Mouse (Mus musculus): Measurements from ENCODE around the gene Med27. TPM values are rescaled to one million over a fixed set of nuclear protein-coding genes. Genes with fewer than 3 reads are reported as not detected.

Gene Med27
- polyA plus RNA-seq, 1 experiment from 2014 or later, result 40.6 TPM

DNA sequence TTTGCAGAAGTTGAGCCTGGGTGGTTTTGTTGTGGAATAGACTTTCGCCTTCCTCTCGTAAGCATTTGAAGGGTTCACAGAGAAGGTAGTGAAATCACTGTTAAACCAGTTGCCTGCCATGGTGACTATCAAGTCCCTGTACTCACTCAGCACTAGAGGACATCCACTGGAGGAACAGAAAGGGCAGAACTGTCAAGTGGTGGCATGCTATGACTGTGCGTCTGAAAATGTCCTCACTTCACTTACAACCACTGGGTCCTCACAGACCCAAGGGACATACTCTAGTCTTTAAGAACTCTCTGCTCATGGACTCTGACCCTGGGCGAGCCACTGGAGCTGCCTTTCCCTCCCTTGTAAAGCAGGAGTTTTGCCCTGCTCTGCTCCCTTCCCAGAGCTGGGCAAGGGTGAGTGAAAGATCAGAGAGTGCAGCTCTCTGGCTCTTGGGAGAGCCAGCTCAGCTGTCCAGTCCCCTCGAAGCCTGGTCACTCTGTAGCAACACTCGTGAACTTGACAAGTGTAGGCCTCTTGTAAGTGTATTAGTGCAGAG lies 116.5 kb downstream of the Med27 start:
- H3K27ac ChIP-seq (ENCODE audit: low read depth, low read length), result no peak overlapping the region
- H3K4me1 ChIP-seq (ENCODE audit: control insufficient read depth, insufficient read depth, low read length), result peaks cover 18% of the 10 kb centered on the region
- no peak for ATAC-seq (replicated peaks; ENCODE audit: insufficient number of reproducible peaks, low FRiP score, low TSS enrichment)
- H3K9ac ChIP-seq (ENCODE audit: low read depth, low read length), result no peak overlapping the region
- H3K4me3 ChIP-seq (ENCODE audit: low read depth, low read length), result no peak overlapping the region
- no peaks in the 10 kb centered on the region for H3K9me3 ChIP-seq (replicated peaks; ENCODE audit: control insufficient read depth, low read length)
- H3K27me3 ChIP-seq (ENCODE audit: control insufficient read depth, insufficient read depth, low read length), result no peaks in the 10 kb centered on the region
- no peak overlapping the region for H3K4me2 ChIP-seq
- H3K36me3 ChIP-seq (ENCODE audit: control insufficient read depth, insufficient read depth, low read length), result no peaks in the 10 kb centered on the region; the same call in 1 of the 2 replicates
- 49% methylated on average over 6 of the region's 6 CpGs for WGBS (ENCODE audit: insufficient replicate concordance)

DNA sequence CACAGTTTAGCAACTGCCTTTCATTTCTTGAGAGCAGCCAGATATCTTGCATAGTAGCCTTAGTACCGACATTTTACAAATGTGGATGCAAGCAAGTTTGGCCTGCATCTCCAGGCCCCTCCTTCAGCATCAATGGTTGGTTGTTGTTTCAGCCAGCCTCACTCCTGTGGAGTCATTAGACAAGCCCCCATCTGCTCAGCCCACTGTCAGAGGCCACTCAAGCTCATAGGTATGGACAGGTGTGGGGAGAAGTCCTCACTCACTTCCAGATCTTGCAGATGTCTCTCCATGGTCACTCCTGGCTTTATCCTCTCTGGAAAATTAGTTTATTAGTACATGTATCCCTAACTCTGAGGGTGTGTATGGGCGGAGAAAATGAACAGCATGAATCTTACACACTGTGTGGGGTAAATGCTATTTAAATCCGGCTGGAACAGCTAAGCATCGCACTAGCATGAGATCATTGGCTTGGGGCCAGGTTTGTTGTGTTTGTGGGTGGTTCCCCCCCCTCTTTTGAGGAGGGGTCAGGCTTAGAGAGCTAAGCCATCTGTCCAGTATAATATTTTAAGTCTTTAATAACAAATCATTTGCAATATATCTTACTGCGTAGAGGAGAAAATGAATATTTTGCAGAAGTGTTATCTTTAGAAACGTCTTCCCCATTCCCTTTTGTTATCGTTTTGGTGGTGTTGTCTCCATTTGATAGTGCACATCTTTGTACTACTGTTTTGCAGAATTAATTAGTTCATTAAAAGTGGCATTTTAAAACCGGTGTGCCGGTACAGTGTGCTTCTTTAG lies 118.4 kb downstream of the Med27 start:
- Histone ChIP-seq H3K27me3 (ENCODE audit: control insufficient read depth, insufficient read depth, low read length) (no peaks in the 10 kb centered on the region), H3K36me3 (ENCODE audit: control insufficient read depth, insufficient read depth, low read length) (no peaks in the 10 kb centered on the region), H3K4me3 (ENCODE audit: low read depth, low read length) (no peak overlapping the region), H3K27ac (ENCODE audit: low read depth, low read length) (no peak overlapping the region), H3K4me1 (ENCODE audit: control insufficient read depth, insufficient read depth, low read length) (peaks cover 18% of the 10 kb centered on the region), H3K9me3 (replicated peaks; ENCODE audit: control insufficient read depth, low read length) (no peaks in the 10 kb centered on the region), H3K9ac (ENCODE audit: low read depth, low read length) (no peak overlapping the region), H3K4me2 (no peak overlapping the region)
- 81% methylated on average over 9 of the region's 9 CpGs for WGBS (ENCODE audit: insufficient replicate concordance)
- no peak for ATAC-seq (replicated peaks; ENCODE audit: insufficient number of reproducible peaks, low FRiP score, low TSS enrichment)

DNA sequence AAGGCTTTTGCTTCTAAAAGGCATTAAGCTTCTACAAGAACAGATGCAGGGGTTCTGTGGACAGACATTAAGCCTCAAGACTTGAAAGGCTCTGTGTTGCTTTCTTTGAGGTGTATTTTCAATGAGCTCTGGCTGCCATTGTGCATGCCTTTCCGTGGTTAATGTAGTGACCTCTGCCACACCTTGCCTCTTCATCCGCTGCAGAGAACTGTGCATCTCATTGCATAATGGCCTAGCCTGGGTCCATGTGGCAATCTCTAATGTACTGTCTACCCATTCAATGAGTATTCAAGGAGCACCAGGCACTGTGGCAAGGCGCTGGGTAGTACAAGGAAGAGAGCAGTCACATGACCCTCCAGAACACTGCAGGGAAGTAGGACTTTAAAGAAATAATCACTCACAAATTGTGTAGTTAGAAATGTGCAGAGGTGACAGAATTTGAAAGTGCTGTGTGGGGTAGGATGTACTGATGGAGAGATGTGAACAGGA lies 119.1 kb downstream of the Med27 start:
- H3K4me1 ChIP-seq (ENCODE audit: control insufficient read depth, insufficient read depth, low read length), result peaks cover 18% of the 10 kb centered on the region
- no peak overlapping the region for H3K4me2 ChIP-seq
- H3K36me3 ChIP-seq (ENCODE audit: control insufficient read depth, insufficient read depth, low read length), result no peaks in the 10 kb centered on the region
- no peak overlapping the region for H3K27ac ChIP-seq (ENCODE audit: low read depth, low read length)
- 85% methylated on average over 3 of the region's 3 CpGs for WGBS (ENCODE audit: insufficient replicate concordance)
- no peak overlapping the region for H3K9ac ChIP-seq (ENCODE audit: low read depth, low read length)
- no peak for ATAC-seq (replicated peaks; ENCODE audit: insufficient number of reproducible peaks, low FRiP score, low TSS enrichment)
- no peaks in the 10 kb centered on the region for H3K27me3 ChIP-seq (ENCODE audit: control insufficient read depth, insufficient read depth, low read length)
- H3K4me3 ChIP-seq (ENCODE audit: low read depth, low read length), result no peak overlapping the region
- no peaks in the 10 kb centered on the region for H3K9me3 ChIP-seq (replicated peaks; ENCODE audit: control insufficient read depth, low read length)

DNA sequence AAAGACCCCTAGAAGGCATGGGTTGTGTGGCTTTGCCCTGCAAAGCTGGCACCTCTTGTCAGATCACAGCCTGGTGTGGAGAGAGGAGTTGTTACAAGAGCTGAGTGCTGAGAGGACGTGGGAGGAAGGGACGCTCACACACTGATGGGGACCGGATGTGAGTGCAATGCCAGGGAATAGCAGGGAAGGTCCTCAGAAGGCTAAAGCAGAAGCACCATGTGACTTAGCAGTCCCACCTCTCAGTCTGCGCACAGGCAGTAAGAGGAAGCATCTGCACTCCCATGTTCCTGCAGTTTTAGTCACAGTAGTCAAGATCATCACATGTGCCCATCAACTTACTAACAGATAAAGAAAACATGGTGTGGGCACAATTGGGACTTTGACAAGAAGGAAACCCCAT lies 119.8 kb downstream of the Med27 start:
- ATAC-seq (replicated peaks; ENCODE audit: insufficient number of reproducible peaks, low FRiP score, low TSS enrichment), result no peak
- Histone ChIP-seq H3K4me3 (ENCODE audit: low read depth, low read length) (no peak overlapping the region), H3K27me3 (ENCODE audit: control insufficient read depth, insufficient read depth, low read length) (no peaks in the 10 kb centered on the region), H3K9ac (ENCODE audit: low read depth, low read length) (no peak overlapping the region), H3K36me3 (ENCODE audit: control insufficient read depth, insufficient read depth, low read length) (no peaks in the 10 kb centered on the region), H3K9me3 (replicated peaks; ENCODE audit: control insufficient read depth, low read length) (no peaks in the 10 kb centered on the region), H3K4me1 (ENCODE audit: control insufficient read depth, insufficient read depth, low read length) (peaks cover 18% of the 10 kb centered on the region), H3K4me2 (no peak overlapping the region), H3K27ac (ENCODE audit: low read depth, low read length) (no peak overlapping the region)
- WGBS (ENCODE audit: insufficient replicate concordance), result 51% methylated on average over 4 of the region's 4 CpGs

DNA sequence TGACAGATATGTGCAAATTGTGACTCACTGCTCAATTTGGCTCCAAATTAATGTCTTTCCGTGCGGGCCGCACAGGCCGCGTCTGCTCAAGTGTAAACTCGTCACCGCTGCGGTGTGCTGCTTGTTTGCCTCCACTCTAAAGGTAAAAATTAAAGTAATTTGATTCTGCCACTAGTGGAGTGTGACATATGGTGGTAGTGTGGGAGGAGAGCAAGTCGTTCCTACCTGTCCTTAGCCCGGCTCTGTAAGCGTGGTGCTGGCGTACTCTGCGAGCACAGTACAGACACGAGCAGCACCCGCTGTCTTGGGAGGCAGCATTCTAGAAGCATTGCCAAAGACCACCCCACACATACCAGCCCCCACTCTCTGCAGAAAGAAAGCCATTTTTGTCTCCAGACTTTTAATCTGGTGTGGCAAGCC lies 121.9 kb downstream of the Med27 start:
- no peak overlapping the region for H3K27ac ChIP-seq (ENCODE audit: low read depth, low read length)
- no peaks in the 10 kb centered on the region for H3K9me3 ChIP-seq (replicated peaks; ENCODE audit: control insufficient read depth, low read length)
- no peak overlapping the region for H3K4me3 ChIP-seq (ENCODE audit: low read depth, low read length)
- ATAC-seq (replicated peaks; ENCODE audit: insufficient number of reproducible peaks, low FRiP score, low TSS enrichment), result no peak
- WGBS (ENCODE audit: insufficient replicate concordance), result 79% methylated on average over 15 of the region's 15 CpGs
- no peak overlapping the region for H3K4me2 ChIP-seq
- no peaks in the 10 kb centered on the region for H3K27me3 ChIP-seq (ENCODE audit: control insufficient read depth, insufficient read depth, low read length)
- no peaks in the 10 kb centered on the region for H3K36me3 ChIP-seq (ENCODE audit: control insufficient read depth, insufficient read depth, low read length)
- no peak overlapping the region for H3K9ac ChIP-seq (ENCODE audit: low read depth, low read length)
- peaks cover 11% of the 10 kb centered on the region for H3K4me1 ChIP-seq (ENCODE audit: control insufficient read depth, insufficient read depth, low read length)

DNA sequence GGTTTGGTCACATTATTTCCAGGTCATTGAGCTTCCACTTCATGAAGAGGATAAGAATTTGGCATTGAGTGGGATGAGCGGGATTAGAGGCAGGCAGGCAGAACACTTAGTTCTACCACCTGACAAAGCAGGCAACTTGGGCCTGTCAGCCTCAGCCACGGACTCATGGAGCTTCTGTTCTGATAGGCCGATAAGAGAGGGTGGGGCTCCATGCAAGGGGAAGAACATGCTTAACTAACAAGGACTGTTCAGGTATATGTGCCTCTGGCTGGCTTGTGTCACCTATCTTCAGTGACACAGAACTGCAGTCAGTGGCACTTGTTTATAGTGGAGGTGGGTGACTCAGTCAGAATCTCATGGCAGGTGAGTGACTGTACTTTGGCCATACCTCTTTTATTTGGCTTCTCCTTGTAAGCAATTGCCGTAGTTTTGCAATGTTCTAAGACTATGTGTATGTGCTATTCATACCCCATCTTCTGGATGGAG lies 126.4 kb downstream of the Med27 start:
- Histone ChIP-seq H3K9me3 (replicated peaks; ENCODE audit: control insufficient read depth, low read length) (no peaks in the 10 kb centered on the region), H3K27ac (ENCODE audit: low read depth, low read length) (no peak overlapping the region), H3K27me3 (ENCODE audit: control insufficient read depth, insufficient read depth, low read length) (no peaks in the 10 kb centered on the region), H3K36me3 (ENCODE audit: control insufficient read depth, insufficient read depth, low read length) (no peaks in the 10 kb centered on the region), H3K4me2 (no peak overlapping the region), H3K9ac (ENCODE audit: low read depth, low read length) (no peak overlapping the region), H3K4me3 (ENCODE audit: low read depth, low read length) (no peak overlapping the region), H3K4me1 (ENCODE audit: control insufficient read depth, insufficient read depth, low read length) (no peaks in the 10 kb centered on the region)
- WGBS (ENCODE audit: insufficient replicate concordance), result 76% methylated on average over 4 of the region's 4 CpGs
- ATAC-seq (replicated peaks; ENCODE audit: insufficient number of reproducible peaks, low FRiP score, low TSS enrichment), result no peak

DNA sequence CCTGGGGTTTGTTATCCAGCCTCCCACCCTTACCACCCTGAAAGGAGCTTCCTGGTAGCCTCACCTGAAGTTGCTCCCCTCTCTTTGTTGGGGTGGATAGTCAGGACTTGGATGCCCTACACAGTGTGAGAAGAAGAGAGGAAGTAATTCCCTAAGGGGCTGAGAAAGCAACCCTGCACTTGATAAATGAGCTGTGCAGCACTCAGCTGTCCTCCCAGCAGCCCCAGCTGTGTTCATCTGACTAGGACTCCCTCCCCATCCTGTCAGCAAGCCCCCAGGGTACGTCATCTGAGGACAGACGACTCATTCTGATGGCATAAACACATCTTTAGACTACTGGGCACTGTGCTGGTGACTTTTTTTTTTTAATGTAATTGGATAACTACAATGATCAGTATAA lies 127.3 kb downstream of the Med27 start:
- H3K4me2 ChIP-seq, result no peak overlapping the region
- no peaks in the 10 kb centered on the region for H3K9me3 ChIP-seq (replicated peaks; ENCODE audit: control insufficient read depth, low read length)
- H3K36me3 ChIP-seq (ENCODE audit: control insufficient read depth, insufficient read depth, low read length), result no peaks in the 10 kb centered on the region
- H3K27ac ChIP-seq (ENCODE audit: low read depth, low read length), result no peak overlapping the region
- H3K27me3 ChIP-seq (ENCODE audit: control insufficient read depth, insufficient read depth, low read length), result no peaks in the 10 kb centered on the region
- H3K4me3 ChIP-seq (ENCODE audit: low read depth, low read length), result no peak overlapping the region
- 54% methylated on average over 2 of the region's 2 CpGs for WGBS (ENCODE audit: insufficient replicate concordance)
- H3K9ac ChIP-seq (ENCODE audit: low read depth, low read length), result no peak overlapping the region
- no peak for ATAC-seq (replicated peaks; ENCODE audit: insufficient number of reproducible peaks, low FRiP score, low TSS enrichment)
- H3K4me1 ChIP-seq (ENCODE audit: control insufficient read depth, insufficient read depth, low read length), result no peaks in the 10 kb centered on the region

DNA sequence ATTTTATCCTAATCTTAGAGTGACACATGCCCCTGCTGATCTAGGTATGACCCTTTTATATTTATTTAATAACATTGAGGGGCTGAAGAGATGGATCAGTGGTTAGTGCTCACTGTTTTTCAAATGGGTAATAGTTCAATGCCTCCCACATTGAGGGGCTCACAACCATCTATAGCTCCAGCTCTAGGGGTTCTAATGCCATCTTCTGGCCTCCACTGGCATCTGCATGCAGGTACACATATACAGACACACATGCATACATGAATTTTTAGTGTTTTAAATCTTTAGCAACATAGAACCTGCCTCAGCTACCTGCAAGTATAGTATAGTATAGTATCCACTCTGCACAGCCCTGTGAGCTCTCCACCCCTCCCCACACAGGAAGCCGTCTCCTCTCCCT lies 130.1 kb downstream of the Med27 start:
- Histone ChIP-seq H3K27ac (ENCODE audit: low read depth, low read length) (no peak overlapping the region), H3K36me3 (ENCODE audit: control insufficient read depth, insufficient read depth, low read length) (no peaks in the 10 kb centered on the region), H3K9me3 (replicated peaks; ENCODE audit: control insufficient read depth, low read length) (no peaks in the 10 kb centered on the region), H3K4me1 (ENCODE audit: control insufficient read depth, insufficient read depth, low read length) (no peaks in the 10 kb centered on the region), H3K4me2 (no peak overlapping the region), H3K4me3 (ENCODE audit: low read depth, low read length) (no peak overlapping the region), H3K27me3 (ENCODE audit: control insufficient read depth, insufficient read depth, low read length) (no peaks in the 10 kb centered on the region), H3K9ac (ENCODE audit: low read depth, low read length) (no peak overlapping the region)
- WGBS (ENCODE audit: insufficient replicate concordance), result 86% methylated on average over 1 of the region's 1 CpGs
- no peak for ATAC-seq (replicated peaks; ENCODE audit: insufficient number of reproducible peaks, low FRiP score, low TSS enrichment)

Measured in heart, embryonic 11.5 days (tissue).